Mouse (Mus musculus) CH12.LX (cell line): Measurements from ENCODE around the gene Atp1a1. TPM values are rescaled to one million over a fixed set of nuclear protein-coding genes. Genes with fewer than 3 reads are reported as not detected.

Source experiments
- DNase-seq: peaks from one replicate; pipeline ENCODE4 v3.0.0-alpha.2; 2013; ENCODE audit errors: extremely low read depth
- H3K27ac ChIP-seq: 2 replicates; pipeline ENCODE4 v1.5.1; 2012; ENCODE audit warnings: low read depth, mild to moderate bottlenecking, control low read depth, moderate library complexity; ENCODE audit not compliant: insufficient read depth
- H3K27me3 ChIP-seq: replicated peaks from 2 replicates; pipeline ENCODE3; 2012; ENCODE audit warnings: inconsistent platforms
- H3K36me3 ChIP-seq, 2 experiments: replicated peaks in 1 of 2; 2 replicates each; pipeline versions ENCODE3 to v1.6.1; 2012; ENCODE audit warnings: inconsistent platforms in 1 of 2, low read length in 1 of 2, mild to moderate bottlenecking in 1 of 2, mixed read lengths in 1 of 2, moderate library complexity in 1 of 2; ENCODE audit not compliant: control insufficient read depth in 1 of 2, insufficient read depth in 1 of 2
- H3K4me1 ChIP-seq, 2 experiments: 2 replicates each; pipeline ENCODE4 v1.6.1; 2012; ENCODE audit warnings: inconsistent platforms in 1 of 2, moderate library complexity in 1 of 2; ENCODE audit not compliant: insufficient read depth in 2 of 2, control insufficient read depth in 1 of 2
- H3K4me2 ChIP-seq: 2 replicates; pipeline ENCODE4 v1.6.1; 2012; ENCODE audit warnings: low read depth, mild to moderate bottlenecking, control low read depth; ENCODE audit not compliant: poor library complexity, insufficient read depth, severe bottlenecking
- H3K4me3 ChIP-seq, 3 experiments: fragments of 150-350 bp in 1 of 3; sonication (generic) in 1 of 3; replicated peaks in 1 of 3; 2 replicates each; pipeline versions ENCODE3 to v1.5.1; 2011 to 2012; ENCODE audit warnings: low read depth in 2 of 3, low read length in 2 of 3, mild to moderate bottlenecking in 2 of 3, moderate library complexity in 2 of 3, control low read depth in 1 of 3, improper control_type of control experiment in 1 of 3, inconsistent platforms in 1 of 3, mixed read lengths in 1 of 3; ENCODE audit not compliant: poor library complexity in 1 of 3
- H3K79me2 ChIP-seq: replicated peaks from 2 replicates; pipeline ENCODE4 v1.6.1; 2012; ENCODE audit warnings: mild to moderate bottlenecking, moderate library complexity; ENCODE audit not compliant: control insufficient read depth, poor library complexity, insufficient read depth, severe bottlenecking; ENCODE audit errors: extremely low read depth
- H3K9ac ChIP-seq: 2 replicates; pipeline ENCODE4 v1.6.1; 2012; ENCODE audit warnings: low read depth, mild to moderate bottlenecking, control low read depth, moderate library complexity; ENCODE audit not compliant: insufficient read depth
- H3K9me3 ChIP-seq: replicated peaks from 2 replicates; pipeline ENCODE3; 2012; ENCODE audit warnings: low read length, inconsistent platforms, mixed read lengths
- CHD1 ChIP-seq: IDR thresholded peaks from 2 replicates; pipeline ENCODE4 v1.6.1; 2012; ENCODE audit warnings: low read depth, low read length, improper control_type of control experiment, inconsistent platforms
- CHD2 ChIP-seq: IDR thresholded peaks from 2 replicates; pipeline ENCODE4 v1.6.1; 2011; ENCODE audit warnings: low read length, improper control_type of control experiment
- ELF1 ChIP-seq: IDR thresholded peaks from 2 replicates; pipeline ENCODE4 v1.6.1; 2014; ENCODE audit warnings: low read depth, mild to moderate bottlenecking, inconsistent platforms, low read length, improper control_type of control experiment
- GABPA ChIP-seq: IDR thresholded peaks from 2 replicates; pipeline ENCODE4 v1.6.1; 2012; ENCODE audit warnings: low read depth, low read length, improper control_type of control experiment, inconsistent platforms; ENCODE audit not compliant: insufficient replicate concordance
- JUND ChIP-seq: conservative IDR thresholded peaks from 2 replicates; pipeline ENCODE4 v1.6.1; 2011; ENCODE audit warnings: low read depth, low read length, improper control_type of control experiment
- KAT2A ChIP-seq: IDR thresholded peaks from 2 replicates; pipeline ENCODE4 v1.6.1; 2012; ENCODE audit warnings: low read length, improper control_type of control experiment, inconsistent platforms; ENCODE audit not compliant: insufficient replicate concordance
- MAFK ChIP-seq: IDR thresholded peaks from 2 replicates; pipeline ENCODE4 v1.6.1; 2011; ENCODE audit warnings: low read length, improper control_type of control experiment; ENCODE audit not compliant: insufficient replicate concordance
- MAX ChIP-seq: IDR thresholded peaks from 2 replicates; pipeline ENCODE4 v1.6.1; 2011; ENCODE audit warnings: low read length, improper control_type of control experiment
- MYC ChIP-seq: IDR thresholded peaks from 2 replicates; pipeline ENCODE4 v1.6.1; 2011; ENCODE audit warnings: low read depth, mild to moderate bottlenecking, improper control_type of control experiment, low read length
- NRF1 ChIP-seq: IDR thresholded peaks from 2 replicates; pipeline ENCODE4 v1.6.1; 2014; ENCODE audit warnings: low read depth, mild to moderate bottlenecking, inconsistent platforms, low read length, improper control_type of control experiment, moderate library complexity
- PAX5 ChIP-seq: IDR thresholded peaks from 2 replicates; pipeline ENCODE4 v1.6.1; 2012; ENCODE audit warnings: low read length, inconsistent platforms, mixed read lengths
- POLR2A ChIP-seq: IDR thresholded peaks from 2 replicates; pipeline ENCODE4 v1.6.1; 2011; ENCODE audit warnings: low read depth, mild to moderate bottlenecking, improper control_type of control experiment, low read length
- SIN3A ChIP-seq: IDR thresholded peaks from 2 replicates; pipeline ENCODE4 v1.6.1; 2012; ENCODE audit warnings: low read length, improper control_type of control experiment, inconsistent platforms
- TBP ChIP-seq: conservative IDR thresholded peaks from 2 replicates; pipeline ENCODE4 v1.6.1; 2011; ENCODE audit warnings: low read depth, low read length, improper control_type of control experiment
- USF1 ChIP-seq: IDR thresholded peaks from 2 replicates; pipeline ENCODE4 v1.6.1; 2014; ENCODE audit warnings: low read depth, mild to moderate bottlenecking, inconsistent platforms, low read length, improper control_type of control experiment
- ZKSCAN1 ChIP-seq: IDR thresholded peaks from 2 replicates; pipeline ENCODE4 v1.6.1; 2012; ENCODE audit warnings: low read depth, inconsistent platforms, low read length, improper control_type of control experiment, borderline replicate concordance
- ZMIZ1 ChIP-seq: IDR thresholded peaks from 2 replicates; pipeline ENCODE4 v1.6.1; 2012; ENCODE audit warnings: low read depth, mild to moderate bottlenecking, inconsistent platforms, low read length, improper control_type of control experiment
- ZNF384 ChIP-seq: IDR thresholded peaks from 2 replicates; pipeline ENCODE4 v1.6.1; 2012; ENCODE audit warnings: low read depth, low read length, improper control_type of control experiment, inconsistent platforms
- dilution Hi-C: fragments of 300-500 bp; cut with MboI; formaldehyde crosslinking; loops from 2 replicates; pipeline ENCODE4 v1.14.3; 2020; ENCODE audit warnings: low sequenced_read_pairs; ENCODE audit not compliant: extremely low pct_unique_long_range_greater_than_20kb, extremely low pct_ligation_motif_present
- in situ Hi-C: fragments of 300-500 bp; cut with MboI; formaldehyde crosslinking; loops from 3 replicates; pipeline ENCODE4 v1.14.3; 2019; ENCODE audit warnings: low sequenced_read_pairs, low pct_ligation_motif_present, low pct_unique_long_range_greater_than_20kb, mixed read lengths
- polyA plus RNA-seq: library from polyadenylated mRNA; unstranded; fragments of >175 nt; gene quantifications from 2 replicates; pipeline ENCODE4 v1.2.1, GENCODE M21; 2012; ENCODE audit warnings: low read depth; ENCODE audit not compliant: insufficient read length
- total RNA-seq, 2 experiments: library from RNA; depleted of rRNA; stranded (reverse); fragments of 300-350 nt in 1 of 2; fragments of >200 nt in 1 of 2; gene quantifications; 2 replicates each; pipeline ENCODE4 v1.2.3; 2012 to 2014

Gene Atp1a1
- total and polyA plus RNA-seq, 3 experiments, result 215 to 337 (median 219) TPM

DNA sequence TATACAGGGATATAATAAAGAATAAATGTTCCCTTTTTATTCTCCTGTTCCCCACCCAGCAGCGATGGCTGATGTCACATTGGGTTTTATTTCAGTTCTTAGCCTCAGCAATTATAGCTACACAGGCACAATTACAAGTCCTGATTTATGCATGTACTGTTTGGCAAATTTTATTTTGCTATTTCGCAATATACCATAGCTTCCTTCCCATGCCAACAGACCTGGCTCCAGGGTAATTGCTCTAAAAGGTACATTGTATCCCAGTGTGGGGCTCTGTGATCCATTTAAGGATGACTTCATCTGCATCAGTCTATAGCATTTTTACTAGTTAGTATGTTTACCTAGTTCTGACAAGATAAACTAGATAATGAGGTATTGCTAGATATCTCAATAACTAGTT lies 33.7 kb upstream of the Atp1a1 start:
- DNase-seq, result no peak
- dilution Hi-C loops, result no loop called here
- Histone ChIP-seq H3K4me3 (no peak overlapping the region), H3K36me3 (no peaks in the 10 kb centered on the region), H3K27me3 (no peaks in the 10 kb centered on the region), H3K4me2 (no peak overlapping the region), H3K9ac (no peak overlapping the region), H3K79me2 (no peaks in the 10 kb centered on the region), H3K9me3 (no peaks in the 10 kb centered on the region), H3K27ac (no peak overlapping the region), H3K4me1 (peaks cover 0 to 1% of the 10 kb centered on the region in 2 experiments; a peak in 1 of 4 replicates)
- in situ Hi-C loops, result no loop called here
- TF ChIP-seq ZKSCAN1 (no peak), CHD2 (no peak), MYC (no peak), GABPA (no peak), USF1 (no peak), CHD1 (no peak), TBP (no peak), PAX5 (no peak), JUND (no peak), ELF1 (no peak), NRF1 (no peak), MAX (no peak), ZNF384 (no peak), MAFK (no peak), KAT2A (no peak)

DNA sequence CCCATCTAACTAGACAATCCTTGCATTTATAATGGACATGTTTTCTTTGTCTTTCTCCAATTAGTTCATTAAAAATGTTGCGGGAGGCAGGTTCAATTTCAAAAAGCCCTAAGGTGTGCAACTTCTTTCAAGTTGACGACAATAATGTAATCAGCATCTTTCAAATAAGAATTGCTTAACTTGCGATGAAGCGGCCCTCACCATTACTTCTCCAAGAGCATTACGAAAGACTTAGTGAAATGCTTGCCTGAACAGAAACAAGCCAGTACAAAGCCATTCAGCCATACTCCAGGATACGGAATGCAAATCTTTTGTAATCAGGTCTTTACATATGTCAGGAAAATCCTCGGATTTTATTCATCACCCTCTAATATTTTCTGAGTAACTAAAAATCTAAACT lies 32.0 kb upstream of the Atp1a1 start:
- H3K4me1 ChIP-seq, result no peaks in the 10 kb centered on the region
- TF ChIP-seq ZNF384, result no peak
- no peak for TF ChIP-seq SIN3A
- no peak for TF ChIP-seq ZMIZ1
- H3K9me3 ChIP-seq, result no peaks in the 10 kb centered on the region
- H3K9ac ChIP-seq, result no peak overlapping the region
- H3K27me3 ChIP-seq, result no peaks in the 10 kb centered on the region
- H3K4me3 ChIP-seq, result no peak overlapping the region
- H3K4me2 ChIP-seq, result no peak overlapping the region
- H3K36me3 ChIP-seq, result no peaks in the 10 kb centered on the region
- no peak for DNase-seq
- dilution Hi-C loops (no loop called here), in situ Hi-C loops (no loop called here)
- H3K79me2 ChIP-seq, result no peaks in the 10 kb centered on the region
- no peak overlapping the region for H3K27ac ChIP-seq

DNA sequence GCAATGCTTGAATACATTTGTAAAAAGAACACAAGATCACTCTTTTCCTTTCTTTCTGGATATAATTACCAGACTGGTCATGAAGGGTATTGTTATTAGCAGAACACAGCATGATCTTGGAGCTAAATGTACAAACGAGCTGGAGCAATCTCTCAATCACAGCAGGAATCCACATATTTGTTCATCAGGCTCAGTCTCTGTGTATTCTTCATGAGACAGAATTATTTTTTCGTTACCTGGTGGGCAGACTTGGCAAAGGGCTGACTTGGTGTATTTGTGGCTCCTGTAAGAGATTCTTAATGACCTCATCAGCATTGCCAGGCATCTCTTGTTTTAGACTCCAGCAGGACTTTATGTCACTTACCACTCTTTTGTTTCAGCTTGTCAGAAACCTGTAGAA lies 31.6 kb upstream of the Atp1a1 start:
- no peak overlapping the region for H3K4me3 ChIP-seq
- no peak overlapping the region for H3K4me2 ChIP-seq
- dilution Hi-C loops (no loop called here), in situ Hi-C loops (no loop called here)
- H3K27me3 ChIP-seq, result no peaks in the 10 kb centered on the region
- H3K4me1 ChIP-seq, result no peaks in the 10 kb centered on the region
- TF ChIP-seq MYC (no peak), POLR2A (no peak), NRF1 (no peak), ZMIZ1 (no peak), MAX (no peak), KAT2A (no peak)
- no peak overlapping the region for H3K9ac ChIP-seq
- H3K36me3 ChIP-seq, result no peaks in the 10 kb centered on the region
- no peak overlapping the region for H3K27ac ChIP-seq
- H3K79me2 ChIP-seq, result no peaks in the 10 kb centered on the region
- no peak for DNase-seq
- no peaks in the 10 kb centered on the region for H3K9me3 ChIP-seq
